Mouse (Mus musculus) mature B cell (primary cell): Measurements from ENCODE around the gene Olfr813.
"Not testable (repeated sequence)": the region's sequence is repeated elsewhere in the genome, so short reads cannot be mapped to it uniquely, and the experiment has no call there.

Experiments used
- in situ Hi-C: fragments of 300-500 bp; cut with MboI; formaldehyde crosslinking; loops from 2 replicates; pipeline ENCODE4 v1.14.3; 2019

Gene Olfr813

GRCm38 (mm10) chr10:129855067-129855466 is at the start of gene Olfr813:
Gene Olfr813 (plus strand): TSS chr10:129855367.
- in situ Hi-C loops = no loop called here

- in situ Hi-C loops = no loop called here
Observed at GRCm38 (mm10) chr10:129845994-129846393, 9.2 kb upstream of the Olfr813 start, which contains the start of gene Olfr812. Gene Olfr812 (minus strand): TSS chr10:129846094.

- in situ Hi-C loops = no loop called here
Observed at GRCm38 (mm10) chr10:129847343-129847742, 7.8 kb upstream of the Olfr813 start.

GRCm38 (mm10) chr10:129879751-129880150 is 24.6 kb downstream of the Olfr813 start, which contains the start of gene Olfr814:
Gene Olfr814 (minus strand): TSS chr10:129879851.
- in situ Hi-C loops = not testable (repeated sequence)

GRCm38 (mm10) chr10:129885496-129885895 is 30.3 kb downstream of the Olfr813 start:
- in situ Hi-C loops = not testable (repeated sequence)

GRCm38 (mm10) chr10:129885934-129886333 is 30.8 kb downstream of the Olfr813 start:
- in situ Hi-C loops = no loop called here

GRCm38 (mm10) chr10:129905767-129906166 is 50.6 kb downstream of the Olfr813 start, which contains the start of gene Olfr815:
Gene Olfr815 (minus strand): TSS chr10:129905867.
- in situ Hi-C loops = not testable (repeated sequence)
